24 mouse cellular contexts compared by ENCODE assay signal in genomic region chr19:26547522-26547921, GRCm38 (mm10). TPM values are rescaled to one million over a fixed set of nuclear protein-coding genes. Genes with fewer than 3 reads are reported as not detected.
DNase-seq lines count a peak whose midpoint lies in the region; ATAC-seq lines count a peak whose summit lies in the region.
"Had no signal": no experiment of that assay in that cellular context is flagged by ENCODE, and none has a peak within 500 bp of the region (broad histone marks: within the 10 kb centered on the region; RNA-seq: fewer than 3 reads in every experiment).

No protein-coding gene starts in this region.

- WGBS in embryonic facial prominence, embryonic 11.5 days, result 69% methylated on average over 6 of the region's 6 CpGs
- 79% methylated on average over 6 of the region's 6 CpGs for WGBS in embryonic facial prominence, embryonic 10.5 days
- WGBS in limb, embryonic 13.5 days, result 61% methylated on average over 6 of the region's 6 CpGs
- 86% methylated on average over 6 of the region's 6 CpGs for WGBS in limb, embryonic 10.5 days
- 45% methylated on average over 6 of the region's 6 CpGs for WGBS in embryonic facial prominence, embryonic 15.5 days
- 74% methylated on average over 6 of the region's 6 CpGs for WGBS in liver, embryonic 12.5 days (ENCODE audit: insufficient replicate concordance)

- peak; percentile 61 for DNase-seq in embryonic facial prominence, embryonic 11.5 days (ENCODE audit: low spot score)
- no peak for DNase-seq in embryonic facial prominence, embryonic 10.5 days (ENCODE audit: low spot score)
- no peak for DNase-seq in limb, embryonic 10.5 days (ENCODE audit: low spot score)
- no peak for DNase-seq in adrenal gland, postnatal 25 days
- DNase-seq: adrenal gland, postnatal 10 days; B cell, adult 2 months; cerebellum, adult 11 months; cerebellum, adult 2 months; cerebellum, adult 9-11 months; cerebellum, postnatal 25 days; heart, adult 2 months had no signal

- no peaks in the 10 kb centered on the region for H3K27me3 ChIP-seq in embryonic facial prominence, embryonic 11.5 days (ENCODE audit: control insufficient read depth, insufficient read depth, low read length)
- H3K27me3 ChIP-seq in embryonic facial prominence, embryonic 10.5 days (replicated peaks; ENCODE audit: low read depth, poor library complexity, severe bottlenecking), result no peaks in the 10 kb centered on the region
- H3K27me3 ChIP-seq in limb, embryonic 13.5 days, result no peaks in the 10 kb centered on the region
- H3K27me3 ChIP-seq in limb, embryonic 10.5 days (ENCODE audit: low read depth, poor library complexity, severe bottlenecking), result no peaks in the 10 kb centered on the region
- H3K27me3 ChIP-seq in embryonic facial prominence, embryonic 15.5 days, result no peaks in the 10 kb centered on the region
- H3K27me3 ChIP-seq in liver, embryonic 12.5 days (replicated peaks), result no peaks in the 10 kb centered on the region
- H3K27me3 ChIP-seq: CH12.LX; forebrain, embryonic 13.5 days; hindbrain, embryonic 12.5 days; hindbrain, embryonic 15.5 days had no signal

- ATAC-seq in embryonic facial prominence, embryonic 11.5 days (replicated peaks; ENCODE audit: insufficient number of reproducible peaks, low FRiP score, low TSS enrichment, low read depth), result no peak
- ATAC-seq in limb, embryonic 13.5 days (ENCODE audit: low FRiP score, low read depth), result no peak
- no peak for ATAC-seq in embryonic facial prominence, embryonic 15.5 days (ENCODE audit: insufficient number of reproducible peaks, low FRiP score, low TSS enrichment, low read depth)
- no peak for ATAC-seq in liver, embryonic 12.5 days
- ATAC-seq: forebrain, embryonic 13.5 days; forebrain, embryonic 16.5 days; intestine, postnatal 0 days; Patski had no signal

- H3K4me1 ChIP-seq in embryonic facial prominence, embryonic 11.5 days (ENCODE audit: control insufficient read depth, insufficient read depth, low read length), result peaks cover 3% of the 10 kb centered on the region
- H3K4me1 ChIP-seq in embryonic facial prominence, embryonic 10.5 days, result peaks cover 27% of the 10 kb centered on the region
- peaks cover 62% of the 10 kb centered on the region for H3K4me1 ChIP-seq in limb, embryonic 13.5 days
- peaks cover 53% of the 10 kb centered on the region for H3K4me1 ChIP-seq in limb, embryonic 10.5 days
- peaks cover 44% of the 10 kb centered on the region for H3K4me1 ChIP-seq in embryonic facial prominence, embryonic 15.5 days
- no peaks in the 10 kb centered on the region for H3K4me1 ChIP-seq in liver, embryonic 12.5 days
- H3K4me1 ChIP-seq: hindbrain, embryonic 12.5 days had no signal

- no peak overlapping the region for H3K4me3 ChIP-seq in embryonic facial prominence, embryonic 11.5 days (ENCODE audit: low read depth, low read length)
- H3K4me3 ChIP-seq in embryonic facial prominence, embryonic 10.5 days, result no peak overlapping the region
- H3K4me3 ChIP-seq in limb, embryonic 13.5 days, result no peak overlapping the region
- H3K4me3 ChIP-seq in limb, embryonic 10.5 days, result no peak overlapping the region
- no peak overlapping the region for H3K4me3 ChIP-seq in embryonic facial prominence, embryonic 15.5 days (replicated peaks)
- H3K4me3 ChIP-seq in liver, embryonic 12.5 days, result no peak overlapping the region
- H3K4me3 ChIP-seq: forebrain, embryonic 10.5 days; forebrain, embryonic 13.5 days; heart, adult 2 months; hindbrain, embryonic 12.5 days; hindbrain, embryonic 15.5 days had no signal

- H3K9me3 ChIP-seq in embryonic facial prominence, embryonic 11.5 days (replicated peaks; ENCODE audit: control insufficient read depth, low read length), result no peaks in the 10 kb centered on the region
- 0 out of 2 replicates have a peak, but pooled peaks cover 2% of the 10 kb centered on the region for H3K9me3 ChIP-seq in embryonic facial prominence, embryonic 10.5 days
- H3K9me3 ChIP-seq in limb, embryonic 13.5 days, result no peaks in the 10 kb centered on the region
- H3K9me3 ChIP-seq in limb, embryonic 10.5 days (replicated peaks), result no peaks in the 10 kb centered on the region
- H3K9me3 ChIP-seq in embryonic facial prominence, embryonic 15.5 days (replicated peaks), result no peaks in the 10 kb centered on the region
- H3K9me3 ChIP-seq in liver, embryonic 12.5 days (replicated peaks), result no peaks in the 10 kb centered on the region
- H3K9me3 ChIP-seq: forebrain, embryonic 13.5 days; hindbrain, embryonic 12.5 days; hindbrain, embryonic 15.5 days had no signal

- no peak overlapping the region for H3K9ac ChIP-seq in embryonic facial prominence, embryonic 11.5 days (replicated peaks; ENCODE audit: low read length)
- H3K9ac ChIP-seq in limb, embryonic 13.5 days, result no peak overlapping the region
- H3K9ac ChIP-seq in embryonic facial prominence, embryonic 15.5 days, result no peak overlapping the region
- H3K9ac ChIP-seq in liver, embryonic 12.5 days, result no peak overlapping the region
- H3K9ac ChIP-seq: forebrain, embryonic 13.5 days; hindbrain, embryonic 12.5 days; hindbrain, embryonic 15.5 days had no signal

- no peak overlapping the region for H3K4me2 ChIP-seq in embryonic facial prominence, embryonic 11.5 days (ENCODE audit: low read depth, low read length)
- peak overlapping the region; percentile 40 for H3K4me2 ChIP-seq in limb, embryonic 13.5 days (replicated peaks)
- H3K4me2 ChIP-seq in embryonic facial prominence, embryonic 15.5 days (replicated peaks), result peak overlapping the region; percentile 38
- no peak overlapping the region for H3K4me2 ChIP-seq in liver, embryonic 12.5 days
- H3K4me2 ChIP-seq: forebrain, embryonic 13.5 days; heart, embryonic 11.5 days; hindbrain, embryonic 12.5 days; hindbrain, embryonic 15.5 days had no signal

- H3K36me3 ChIP-seq in embryonic facial prominence, embryonic 11.5 days (replicated peaks; ENCODE audit: control insufficient read depth, insufficient read depth, low read depth, low read length), result no peaks in the 10 kb centered on the region
- no peaks in the 10 kb centered on the region for H3K36me3 ChIP-seq in embryonic facial prominence, embryonic 10.5 days (replicated peaks)
- no peaks in the 10 kb centered on the region for H3K36me3 ChIP-seq in limb, embryonic 13.5 days
- H3K36me3 ChIP-seq in limb, embryonic 10.5 days, result no peaks in the 10 kb centered on the region
- H3K36me3 ChIP-seq in embryonic facial prominence, embryonic 15.5 days, result no peaks in the 10 kb centered on the region
- H3K36me3 ChIP-seq in liver, embryonic 12.5 days, result no peaks in the 10 kb centered on the region
- H3K36me3 ChIP-seq: forebrain, embryonic 10.5 days; G1E; hindbrain, embryonic 12.5 days; hindbrain, embryonic 15.5 days had no signal

- H3K27ac ChIP-seq in embryonic facial prominence, embryonic 11.5 days (replicated peaks; ENCODE audit: low read depth, low read length), result no peak overlapping the region
- H3K27ac ChIP-seq in embryonic facial prominence, embryonic 10.5 days (replicated peaks), result no peak overlapping the region
- peak overlapping the region; percentile 59; the same call in 1 of the 2 replicates for H3K27ac ChIP-seq in limb, embryonic 13.5 days
- H3K27ac ChIP-seq in limb, embryonic 10.5 days, result no peak overlapping the region
- H3K27ac ChIP-seq in embryonic facial prominence, embryonic 15.5 days (replicated peaks), result peak overlapping the region; percentile 83; the same call in 1 of the 2 replicates
- no peak overlapping the region for H3K27ac ChIP-seq in liver, embryonic 12.5 days
- H3K27ac ChIP-seq: forebrain, embryonic 10.5 days; forebrain, embryonic 13.5 days; heart, adult 2 months; hindbrain, embryonic 12.5 days; hindbrain, embryonic 15.5 days had no signal

RNA-seq across cellular contexts. Expression of gene Smarca2, which starts 57.3 kb away (rescaled TPM):
- polyA plus RNA-seq in embryonic facial prominence, embryonic 11.5 days (2014; fragmentation: Nextera tagmentation; extraction: Ambion mirVana), result 46.2 and 53.4 TPM in 2 replicates
- polyA plus RNA-seq in embryonic facial prominence, embryonic 10.5 days (2016; fragmentation: Nextera tagmentation; extraction: Ambion mirVana), result 39.2 and 49.0 TPM in 2 replicates
- 91.3 and 93.5 TPM in 2 replicates for polyA plus RNA-seq in limb, embryonic 13.5 days (2015; fragmentation: Nextera tagmentation; extraction: Ambion mirVana)
- 30.0 and 40.7 TPM in 2 replicates for polyA plus RNA-seq in limb, embryonic 10.5 days (2016; fragmentation: Nextera tagmentation; extraction: Ambion mirVana)
- 75.4 and 81.9 TPM in 2 replicates for polyA plus RNA-seq in embryonic facial prominence, embryonic 15.5 days (2015; fragmentation: Nextera tagmentation; extraction: Ambion mirVana)
- polyA plus RNA-seq in liver, embryonic 12.5 days (2016; fragmentation: Nextera tagmentation; extraction: Ambion mirVana), result 7.5 and 8.1 TPM in 2 replicates
- 85.6 and 105 TPM in 2 replicates for total RNA-seq in adrenal gland, postnatal 25 days (2021)

Comparison
In these comparisons a context has a peak if more than half of its experiments do, and no peak if none do; other contexts are left out.
1. H3K27ac ChIP-seq: peak in limb, embryonic 13.5 days (single experiment) and embryonic facial prominence, embryonic 15.5 days (single experiment); none in embryonic facial prominence, embryonic 11.5 days (single experiment), embryonic facial prominence, embryonic 10.5 days (single experiment), limb, embryonic 10.5 days (single experiment) and liver, embryonic 12.5 days (single experiment).
2. H3K4me2 ChIP-seq: peak in limb, embryonic 13.5 days (single experiment) and embryonic facial prominence, embryonic 15.5 days (single experiment); none in embryonic facial prominence, embryonic 11.5 days (single experiment) and liver, embryonic 12.5 days (single experiment).